Mouse (Mus musculus): ENCODE results near the gene Thoc6. TPM values are rescaled to one million over a fixed set of nuclear protein-coding genes. Genes with fewer than 3 reads are reported as not detected.

The Thoc6 gene
- polyA plus RNA-seq, 1 experiment from 2014 or later: 48.5 TPM

Other genes with a start within 250 kb of the Thoc6 start
- gene Vmn2r117, start 194.2 kb downstream of the Thoc6 start, polyA plus RNA-seq (2016; fragmentation: Nextera tagmentation; extraction: Ambion mirVana): not detected in 2 replicates
- 21.8 and 22.4 TPM in 2 replicates for gene Zfp213, start 109.6 kb downstream of the Thoc6 start, polyA plus RNA-seq (2016; fragmentation: Nextera tagmentation; extraction: Ambion mirVana)
- 24.1 and 25.9 TPM in 2 replicates for gene Zfp13, start 74.4 kb downstream of the Thoc6 start, polyA plus RNA-seq (2016; fragmentation: Nextera tagmentation; extraction: Ambion mirVana)
- gene Zscan10, start 73.0 kb downstream of the Thoc6 start, polyA plus RNA-seq (2016; fragmentation: Nextera tagmentation; extraction: Ambion mirVana): 0.16 TPM in 1 of 2 replicates, not detected in the other
- 1.5 and 1.7 TPM in 2 replicates for gene Mmp25, start 28.6 kb downstream of the Thoc6 start, polyA plus RNA-seq (2016; fragmentation: Nextera tagmentation; extraction: Ambion mirVana)
- gene Bicdl2, start 13.4 kb downstream of the Thoc6 start, polyA plus RNA-seq (2016; fragmentation: Nextera tagmentation; extraction: Ambion mirVana): 0.14 and 0.26 TPM in 2 replicates
- gene Hcfc1r1, start 286 bp downstream of the Thoc6 start, polyA plus RNA-seq (2016; fragmentation: Nextera tagmentation; extraction: Ambion mirVana): 52.2 and 52.8 TPM in 2 replicates
- gene Tnfrsf12a, start 3.6 kb upstream of the Thoc6 start, polyA plus RNA-seq (2016; fragmentation: Nextera tagmentation; extraction: Ambion mirVana): 2.2 and 2.5 TPM in 2 replicates
- gene Cldn6, start 5.4 kb upstream of the Thoc6 start, polyA plus RNA-seq (2016; fragmentation: Nextera tagmentation; extraction: Ambion mirVana): 1.7 and 2.8 TPM in 2 replicates
- 0.84 TPM in 2 replicates for gene Cldn9, start 10.1 kb upstream of the Thoc6 start, polyA plus RNA-seq (2016; fragmentation: Nextera tagmentation; extraction: Ambion mirVana)
- gene 1520401A03Rik, start 48.9 kb upstream of the Thoc6 start, polyA plus RNA-seq (2016; fragmentation: Nextera tagmentation; extraction: Ambion mirVana): 0.14 TPM in 1 of 2 replicates, not detected in the other
- 36.9 and 40.8 TPM in 2 replicates for gene Pkmyt1, start 52.5 kb upstream of the Thoc6 start, polyA plus RNA-seq (2016; fragmentation: Nextera tagmentation; extraction: Ambion mirVana)
- 40.4 and 41.2 TPM in 2 replicates for gene Paqr4, start 67.0 kb upstream of the Thoc6 start, polyA plus RNA-seq (2016; fragmentation: Nextera tagmentation; extraction: Ambion mirVana)
- 1.2 and 1.5 TPM in 2 replicates for gene Kremen2, start 72.0 kb upstream of the Thoc6 start, polyA plus RNA-seq (2016; fragmentation: Nextera tagmentation; extraction: Ambion mirVana)
- 212 and 220 TPM in 2 replicates for gene Flywch1, start 97.7 kb upstream of the Thoc6 start, polyA plus RNA-seq (2016; fragmentation: Nextera tagmentation; extraction: Ambion mirVana)
- 33.6 and 37.2 TPM in 2 replicates for gene Flywch2, start 112.2 kb upstream of the Thoc6 start, polyA plus RNA-seq (2016; fragmentation: Nextera tagmentation; extraction: Ambion mirVana)
- gene Srrm2, start 116.7 kb upstream of the Thoc6 start, polyA plus RNA-seq (2016; fragmentation: Nextera tagmentation; extraction: Ambion mirVana): 736 and 744 TPM in 2 replicates
- gene Elob, start 155.3 kb upstream of the Thoc6 start, polyA plus RNA-seq (2016; fragmentation: Nextera tagmentation; extraction: Ambion mirVana): 1,125 and 1,165 TPM in 2 replicates
- 0.48 and 0.76 TPM in 2 replicates for gene Prss33, start 162.2 kb upstream of the Thoc6 start, polyA plus RNA-seq (2016; fragmentation: Nextera tagmentation; extraction: Ambion mirVana)
- gene Prss32, start 170.0 kb upstream of the Thoc6 start, polyA plus RNA-seq (2016; fragmentation: Nextera tagmentation; extraction: Ambion mirVana): not detected in 2 replicates
- 0.82 and 0.91 TPM in 2 replicates for gene Prss41, start 170.3 kb upstream of the Thoc6 start, polyA plus RNA-seq (2016; fragmentation: Nextera tagmentation; extraction: Ambion mirVana)
- gene Prss21, start 194.2 kb upstream of the Thoc6 start, polyA plus RNA-seq (2016; fragmentation: Nextera tagmentation; extraction: Ambion mirVana): not detected in 2 replicates
- not detected in 2 replicates for gene Dcpp1, start 207.0 kb upstream of the Thoc6 start, polyA plus RNA-seq (2016; fragmentation: Nextera tagmentation; extraction: Ambion mirVana)
- gene Dcpp2, start 207.0 kb upstream of the Thoc6 start, polyA plus RNA-seq (2016; fragmentation: Nextera tagmentation; extraction: Ambion mirVana): not detected in 2 replicates
- gene Dcpp3, start 243.6 kb upstream of the Thoc6 start, polyA plus RNA-seq (2016; fragmentation: Nextera tagmentation; extraction: Ambion mirVana): not detected in 2 replicates